Mouse (Mus musculus) right cerebral cortex, postnatal 10 days (tissue): ENCODE results near the gene Wnk2.

Source experiments
- DNase-seq, 2 experiments: peaks; one replicate each; pipeline ENCODE4 v3.0.0; 2021; ENCODE audit warnings: low spot score in 2 of 2

Gene Wnk2

GRCm38 (mm10) chr13:49178839-49179585 is 31.2 kb upstream of the Wnk2 start:
- DNase-seq = peak; percentile 89 to 92

- no peak for DNase-seq
Observed at GRCm38 (mm10) chr13:49175509-49175908, 27.7 kb upstream of the Wnk2 start.

GRCm38 (mm10) chr13:49172971-49173596 is 25.3 kb upstream of the Wnk2 start:
- peak; percentile 85 to 92 for DNase-seq

GRCm38 (mm10) chr13:49172335-49172734 is 24.5 kb upstream of the Wnk2 start:
- peak; percentile 70 to 81 for DNase-seq

GRCm38 (mm10) chr13:49171729-49172128 is 23.9 kb upstream of the Wnk2 start:
- no peak for DNase-seq

- DNase-seq = no peak
Observed at GRCm38 (mm10) chr13:49170623-49171022, 22.8 kb upstream of the Wnk2 start.

- DNase-seq = peak; percentile 82 to 89
Observed at GRCm38 (mm10) chr13:49169448-49170207, 21.8 kb upstream of the Wnk2 start.

GRCm38 (mm10) chr13:49167081-49167480 is 19.3 kb upstream of the Wnk2 start:
- no peak for DNase-seq

GRCm38 (mm10) chr13:49163645-49164044 is 15.8 kb upstream of the Wnk2 start:
- DNase-seq = no peak

GRCm38 (mm10) chr13:49162722-49163121 is 14.9 kb upstream of the Wnk2 start:
- no peak for DNase-seq

GRCm38 (mm10) chr13:49161236-49161635 is 13.4 kb upstream of the Wnk2 start:
- DNase-seq = no peak

- DNase-seq = no peak
Observed at GRCm38 (mm10) chr13:49158040-49158713, 10.4 kb upstream of the Wnk2 start.

- DNase-seq = no peak
Observed at GRCm38 (mm10) chr13:49156645-49157044, 8.8 kb upstream of the Wnk2 start.

- DNase-seq = no peak
Observed at GRCm38 (mm10) chr13:49154621-49155020, 6.8 kb upstream of the Wnk2 start.

GRCm38 (mm10) chr13:49154028-49154427 is 6.2 kb upstream of the Wnk2 start:
- no peak for DNase-seq

- DNase-seq = no peak
Observed at GRCm38 (mm10) chr13:49148687-49149086, 873 bp upstream of the Wnk2 start.

GRCm38 (mm10) chr13:49147007-49147857 is 582 bp downstream of the Wnk2 start:
- DNase-seq = peak; percentile 73 to 76

- peak in 1 of 2 experiments; percentile 56 for DNase-seq
Observed at GRCm38 (mm10) chr13:49146698-49147006, 1.2 kb downstream of the Wnk2 start.

GRCm38 (mm10) chr13:49146040-49146697 is 1.6 kb downstream of the Wnk2 start:
- DNase-seq = no peak

GRCm38 (mm10) chr13:49145396-49145795 is 2.4 kb downstream of the Wnk2 start:
- peak in 1 of 2 experiments; percentile 40 for DNase-seq

- DNase-seq = peak in 1 of 2 experiments; percentile 46
Observed at GRCm38 (mm10) chr13:49144451-49144850, 3.4 kb downstream of the Wnk2 start.
